Mouse (Mus musculus): Measurements from ENCODE around the gene Tekt5.

DNA sequence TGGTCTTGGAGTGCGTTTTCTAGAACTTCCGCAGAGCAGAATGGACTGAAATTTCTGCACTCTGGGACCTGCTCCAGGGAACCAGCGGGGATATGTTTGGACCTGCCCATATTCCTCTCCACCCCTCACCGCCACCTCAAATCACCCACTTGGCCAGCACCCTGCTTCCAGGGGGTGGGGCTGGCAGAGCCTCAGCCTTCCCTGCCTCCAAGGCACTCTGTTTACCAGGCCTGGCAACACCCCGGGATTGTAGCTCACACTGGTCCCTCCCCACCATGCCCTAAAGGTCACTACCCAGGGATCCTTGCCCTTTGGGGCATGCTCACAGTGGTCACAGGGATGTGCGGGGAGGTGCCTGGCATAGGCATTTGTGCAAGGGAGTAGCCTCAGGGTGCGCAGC lies 47.7 kb downstream of the Tekt5 start:
- no peak for TF ChIP-seq CTCF (IDR thresholded peaks at IDR 0.05; ENCODE audit: extremely low read depth, insufficient read depth, low read length)
- TF ChIP-seq POLR2A (IDR thresholded peaks at IDR 0.05; ENCODE audit: extremely low read depth, insufficient read depth, low read length) = no peak

Data from cortical plate, adult 2 months (tissue).